Mouse (Mus musculus) G1E (cell line): ENCODE results near the gene Hist1h4h.

Experiments used
- CTCF ChIP-seq: IDR thresholded peaks from 2 replicates; pipeline ENCODE4 v1.5.1; 2012; ENCODE audit warnings: low read depth, low read length, inconsistent platforms, mixed read lengths
- GATA1 ChIP-seq: IDR thresholded peaks from 2 replicates; pipeline ENCODE4 v1.6.1; 2012; ENCODE audit warnings: borderline replicate concordance, low read length, inconsistent platforms, mixed read lengths

GRCm38 (mm10) chr13:23510127-23510526 is 20.7 kb upstream of the Hist1h4h start:
- TF ChIP-seq CTCF = no peak
- no peak for TF ChIP-seq GATA1
